Mouse (Mus musculus) left cerebral cortex, adult 9 months (tissue): Measurements from ENCODE around the gene Prr18.

Experiments
- DNase-seq, 2 experiments: peaks; one replicate each; pipeline ENCODE4 v3.0.0; 2022; ENCODE audit warnings: low spot score in 2 of 2

The Prr18 gene

DNA sequence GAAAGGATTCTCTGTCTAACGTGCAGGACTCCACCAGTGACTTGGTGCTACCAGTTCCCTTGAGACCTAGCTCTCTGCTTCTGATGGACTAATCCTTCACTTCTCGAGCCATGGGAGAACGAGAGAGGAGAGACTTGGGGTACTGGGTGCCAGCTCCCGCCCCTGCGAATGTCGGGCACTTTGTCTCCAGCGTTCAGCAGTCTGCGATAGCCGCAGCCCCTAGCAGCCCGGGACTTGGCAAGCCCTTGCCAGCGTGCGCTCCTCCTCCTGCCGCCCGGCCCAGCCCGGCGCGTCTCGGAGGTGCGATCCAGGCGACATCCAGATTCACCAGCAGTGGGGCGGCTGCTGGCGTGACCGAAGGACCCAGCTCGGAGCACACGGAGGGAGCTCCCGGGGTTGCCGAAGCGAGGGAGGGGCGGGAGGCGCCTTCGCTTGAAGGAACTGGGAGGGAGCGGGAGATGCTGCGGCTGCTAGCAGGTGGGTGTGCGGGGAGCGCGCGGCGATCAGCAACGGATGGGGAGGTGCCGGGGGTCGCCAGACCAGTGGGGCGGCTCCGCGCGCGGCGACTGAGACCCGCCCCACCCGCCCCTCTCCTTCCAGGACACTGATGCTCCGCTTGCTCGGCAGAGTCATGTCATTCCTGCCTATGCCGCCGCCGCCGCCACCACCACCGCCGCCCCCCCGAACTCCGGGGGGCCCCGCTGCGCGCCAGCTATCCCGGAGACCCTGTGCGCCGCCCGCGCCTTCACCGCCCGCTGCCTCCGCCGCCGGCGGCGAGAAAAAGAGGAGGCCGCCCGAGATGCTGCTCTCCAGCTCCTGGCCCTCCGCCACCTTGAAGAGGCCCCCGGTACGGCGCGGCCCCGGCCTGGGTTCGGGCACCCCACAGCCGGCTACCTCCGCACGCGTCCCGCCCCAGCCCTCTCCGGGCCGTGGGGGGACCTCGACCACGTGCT lies 3.4 kb downstream of the Prr18 start:
- DNase-seq, result no peak

DNA sequence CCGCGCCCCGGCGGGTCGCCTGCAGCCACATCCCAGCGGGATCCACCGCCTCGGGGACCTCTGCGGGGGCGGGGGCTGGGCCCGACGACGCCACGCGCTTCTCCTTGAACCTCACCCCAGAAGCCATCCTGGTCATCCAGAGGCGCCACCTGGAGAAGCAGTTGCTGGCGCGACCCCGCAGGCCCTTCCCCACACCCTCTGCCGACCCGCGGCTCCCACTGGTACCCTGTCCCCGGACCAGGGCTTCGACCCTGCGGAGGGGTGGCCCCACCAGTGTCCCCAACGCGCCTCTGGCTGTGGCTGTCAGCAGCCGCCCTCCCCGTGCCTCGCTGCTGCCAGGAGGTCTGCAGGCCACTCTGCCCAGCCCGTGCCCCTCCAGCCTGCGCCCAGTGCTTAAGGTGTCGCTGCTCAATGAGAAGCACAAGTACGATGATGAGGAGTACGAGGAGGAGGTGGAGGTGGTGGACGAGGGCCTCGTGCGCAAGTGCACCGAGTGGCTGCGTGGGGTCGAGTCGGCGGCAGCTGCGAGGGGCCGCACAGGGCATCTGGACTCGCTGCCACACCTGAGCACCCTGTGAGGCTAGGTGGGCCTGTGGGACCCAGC lies 4.2 kb downstream of the Prr18 start:
- DNase-seq, result no peak

DNA sequence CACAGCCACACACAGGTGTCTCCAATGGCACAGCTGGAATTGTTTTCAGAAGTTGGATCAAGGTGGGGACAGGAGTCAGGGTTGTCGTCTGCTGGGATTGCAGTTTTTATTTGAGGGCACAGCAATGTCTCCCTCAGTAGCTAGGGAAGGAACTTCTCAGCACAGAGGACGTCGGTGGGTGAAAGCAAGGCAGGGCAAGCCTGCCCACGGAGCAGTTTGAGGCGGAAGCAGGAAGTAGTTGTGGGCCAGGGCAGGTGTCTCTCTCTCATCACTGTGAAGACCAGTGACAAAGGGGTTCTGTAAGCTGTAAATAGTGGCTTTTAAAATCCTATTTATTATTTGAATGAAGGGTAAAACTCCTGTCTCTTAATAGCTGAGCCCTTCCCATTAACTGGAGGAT lies 5.4 kb downstream of the Prr18 start:
- no peak for DNase-seq

DNA sequence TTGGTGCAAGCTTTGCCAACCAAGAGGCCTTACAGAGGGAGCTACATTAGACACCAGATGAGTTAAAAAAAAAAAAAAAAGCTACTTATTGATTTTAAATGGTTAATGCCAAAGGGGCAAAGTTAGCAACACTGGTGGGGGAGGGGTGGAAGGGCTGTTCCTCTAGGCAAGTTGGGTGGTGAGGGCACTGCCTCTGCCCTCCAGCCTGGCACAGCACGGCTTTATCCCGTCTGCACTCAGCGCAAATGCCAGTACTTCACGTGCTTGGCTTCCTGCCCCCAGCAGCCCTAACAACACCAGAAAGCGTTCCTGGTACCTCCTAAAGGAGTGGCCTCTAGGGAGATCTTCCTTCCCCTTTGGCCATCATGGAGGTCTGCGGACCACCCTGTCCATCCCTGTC lies 6.2 kb downstream of the Prr18 start:
- no peak for DNase-seq

DNA sequence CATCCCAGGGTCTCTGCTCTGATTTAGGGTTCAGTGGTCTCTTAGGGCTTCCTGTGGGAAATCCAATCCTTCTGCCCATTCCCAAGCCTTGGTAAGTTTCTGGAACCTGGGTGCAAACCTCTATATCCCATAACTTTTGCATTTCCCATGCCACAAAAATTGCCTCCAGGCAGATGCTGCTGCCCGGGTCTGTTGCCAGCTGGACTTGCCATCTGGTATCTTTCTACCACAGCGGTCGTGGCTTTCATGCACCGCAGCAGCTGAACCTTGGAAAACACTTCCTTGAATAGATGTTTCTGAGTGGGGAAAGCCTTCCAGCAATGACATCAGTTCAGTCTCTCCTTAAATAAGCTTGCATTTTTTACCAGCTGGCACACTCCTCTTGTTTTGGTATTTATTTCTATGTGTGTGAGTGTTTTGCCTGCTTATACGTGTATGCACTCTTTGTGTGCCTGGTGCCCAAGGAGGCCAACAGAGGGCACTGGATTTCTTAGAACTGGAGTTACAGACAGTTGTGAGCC lies 10.6 kb downstream of the Prr18 start:
- no peak for DNase-seq

DNA sequence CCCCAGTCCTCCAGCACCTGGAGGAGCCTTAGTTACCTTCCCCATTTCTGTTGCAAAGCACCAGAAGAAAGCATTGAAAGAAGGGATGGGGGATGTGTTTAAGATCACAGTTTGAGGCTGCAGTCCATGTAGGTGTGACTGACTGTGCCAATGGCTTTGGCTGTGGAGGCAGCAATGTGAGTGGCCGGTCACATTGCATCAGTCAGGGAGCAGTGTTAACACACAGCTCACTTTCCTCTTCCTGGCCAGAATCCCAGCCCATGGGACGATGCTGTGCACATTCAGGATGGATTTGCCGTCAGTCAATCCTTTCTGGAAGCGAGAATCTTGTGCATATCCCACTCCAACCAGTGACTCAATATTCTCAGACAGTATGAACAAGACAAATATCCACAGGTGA lies 11.7 kb downstream of the Prr18 start:
- DNase-seq, result no peak

DNA sequence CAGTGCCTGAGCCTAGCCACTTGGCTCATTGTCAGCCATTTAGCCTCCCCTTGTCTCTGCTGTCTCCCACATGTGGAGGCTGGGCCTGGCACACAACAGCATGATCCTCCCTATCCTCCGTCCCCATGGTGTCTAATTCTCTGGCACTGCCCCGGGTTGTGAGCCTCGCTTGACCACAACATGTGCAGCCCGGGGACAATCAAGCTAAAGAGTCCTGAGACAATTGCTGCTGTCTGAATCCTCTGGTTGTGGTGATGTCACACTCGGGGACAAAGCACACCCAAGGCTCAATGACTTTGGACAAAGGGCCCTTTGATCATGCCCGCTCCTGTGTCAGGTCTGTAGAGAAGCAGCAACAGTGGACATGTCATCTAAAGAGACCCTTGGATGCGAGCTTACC lies 13.8 kb downstream of the Prr18 start:
- DNase-seq, result peak; percentile 67 to 71

DNA sequence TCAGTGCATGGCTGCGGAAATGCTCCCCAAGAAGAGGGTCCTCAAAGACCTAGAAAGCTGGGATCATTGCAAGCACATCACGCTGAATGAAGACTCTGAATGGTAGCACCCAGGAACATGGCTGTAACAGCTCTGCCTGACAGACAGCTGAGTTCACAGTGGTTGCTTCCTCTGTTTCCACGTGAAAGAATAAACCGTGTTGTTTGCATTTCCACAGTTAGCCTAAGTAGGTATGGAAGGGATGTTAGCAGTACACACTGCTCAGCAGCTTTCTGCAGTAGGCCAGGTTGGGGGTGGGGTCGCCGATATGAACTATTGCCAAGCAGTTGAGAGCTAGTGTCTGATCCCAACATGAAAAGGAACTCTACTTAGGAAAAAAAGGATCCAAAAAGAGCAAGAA lies 18.4 kb downstream of the Prr18 start, which contains the start of gene T2:
T2 (plus strand) TSS at position 301 of the 400 bp plus-strand sequence.
- no peak for DNase-seq

DNA sequence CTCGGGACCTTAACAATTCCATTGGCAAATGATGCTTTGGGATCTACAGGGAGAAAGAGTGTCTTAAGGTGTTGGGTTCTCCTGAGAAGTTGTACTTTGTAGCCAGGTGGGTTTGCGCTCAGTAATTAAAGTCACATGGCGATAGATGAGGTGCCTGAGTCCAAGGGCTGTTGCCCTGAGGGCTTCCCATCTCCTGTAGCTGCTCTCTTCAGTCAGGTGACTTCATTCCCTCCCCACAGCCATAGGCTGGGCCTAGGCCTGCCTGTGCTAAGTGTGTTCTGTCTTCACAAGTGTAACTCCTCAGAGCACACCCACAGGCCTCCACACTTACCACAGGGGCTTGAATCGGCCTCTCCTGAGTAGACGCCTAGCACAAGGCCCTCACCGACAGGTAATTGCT lies 20.2 kb downstream of the Prr18 start:
- DNase-seq, result no peak

DNA sequence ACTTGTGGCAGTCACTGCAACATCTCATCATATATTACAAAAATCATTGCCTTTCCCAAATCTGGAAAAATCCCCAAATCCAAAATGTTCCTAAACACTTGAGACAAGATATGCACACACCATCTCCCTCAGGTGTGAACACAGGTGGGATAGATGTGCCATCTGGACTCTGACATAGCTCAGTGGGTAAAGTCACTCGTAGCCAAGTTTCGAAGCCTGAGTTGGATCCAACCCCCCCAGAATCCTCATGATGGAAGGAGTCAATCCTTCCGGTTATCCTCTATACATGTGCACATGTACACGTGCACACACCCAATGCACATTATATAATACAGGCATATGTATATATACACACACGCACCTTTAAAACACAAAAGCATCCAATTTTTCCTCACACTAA lies 23.6 kb downstream of the Prr18 start:
- no peak for DNase-seq

DNA sequence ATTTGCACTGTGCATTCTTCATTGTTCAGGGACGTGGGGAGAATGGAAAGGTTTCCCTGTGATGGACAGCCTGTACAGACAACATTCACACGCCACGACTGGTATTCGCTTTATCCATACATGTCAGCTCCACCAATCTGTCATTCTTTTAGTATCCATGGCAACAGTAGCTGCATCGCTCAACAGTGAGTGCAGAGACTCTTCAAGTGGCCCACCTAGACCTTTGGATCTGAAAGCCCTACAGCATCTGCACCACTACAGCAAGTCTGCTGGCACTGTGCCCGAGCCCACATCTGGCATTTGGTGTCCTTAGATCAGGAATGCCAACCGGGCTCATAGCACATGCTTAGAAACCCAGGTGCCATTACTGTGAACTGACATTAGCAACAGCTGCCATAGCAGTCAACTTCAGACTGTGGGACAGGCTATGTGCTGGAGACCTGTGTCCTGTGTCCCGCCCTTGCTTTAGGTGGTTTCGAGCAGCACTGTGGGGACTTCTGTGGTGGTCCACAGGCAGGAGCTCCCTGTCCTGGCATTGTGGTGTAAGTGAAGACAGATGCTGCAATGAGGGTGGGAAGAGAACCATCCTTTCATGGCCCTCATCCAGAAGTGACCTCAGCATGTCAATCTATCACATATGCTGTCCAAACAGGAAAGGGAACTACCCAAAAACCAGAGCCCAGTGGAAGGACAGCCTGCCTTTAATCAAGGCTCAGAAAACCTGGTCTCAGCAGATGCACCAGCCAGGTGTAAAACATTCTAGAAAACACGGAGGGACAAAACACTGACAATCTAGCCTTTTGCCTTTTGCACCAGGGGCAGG lies 24.2 kb downstream of the Prr18 start:
- no peak for DNase-seq

DNA sequence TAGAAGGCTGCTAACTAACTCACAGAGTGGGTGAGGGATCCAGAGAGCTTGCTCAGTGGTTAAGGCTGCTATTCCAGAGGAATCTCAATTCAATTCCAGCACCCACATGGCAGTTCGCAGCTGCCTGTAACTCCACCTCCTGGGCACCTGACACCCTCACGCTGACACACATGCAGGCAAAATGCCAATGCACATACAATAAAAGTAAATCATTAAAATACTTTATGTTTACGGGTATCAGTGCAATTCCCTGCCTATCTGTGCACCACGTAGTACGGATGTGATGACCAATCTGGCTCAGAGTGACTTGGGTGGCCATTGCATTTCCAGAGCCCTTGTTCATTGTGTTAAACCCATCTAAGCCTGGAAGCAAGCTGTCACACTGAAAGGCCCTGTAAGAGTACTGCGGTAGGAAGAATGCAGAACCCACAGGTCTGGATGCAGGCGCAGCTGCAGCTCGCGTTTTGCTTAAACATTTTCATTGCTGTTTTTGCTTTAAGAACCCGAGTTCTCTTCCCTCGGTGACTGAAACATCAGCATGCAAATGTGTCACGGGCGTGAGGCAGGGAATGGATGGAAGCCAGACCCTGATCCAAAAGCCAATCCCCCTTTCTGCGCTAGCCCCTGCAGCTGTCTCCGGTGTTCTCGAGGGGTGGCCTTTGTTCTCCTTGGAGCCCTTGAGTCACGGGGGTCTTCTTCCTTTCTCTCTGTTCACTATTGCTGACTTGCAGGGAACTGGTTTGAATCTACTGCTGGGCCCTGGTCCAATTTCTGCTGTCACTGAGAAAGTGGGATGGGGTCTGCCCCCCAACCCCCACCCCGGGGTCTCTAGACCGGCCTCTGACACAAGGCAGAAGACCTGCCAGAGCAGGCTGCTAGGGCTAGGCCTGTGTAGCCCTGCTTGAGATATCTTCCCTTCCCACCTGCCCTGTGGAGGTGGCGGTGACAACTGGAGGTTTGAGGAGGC lies 30.5 kb downstream of the Prr18 start:
- peak; percentile 40 to 57 for DNase-seq

DNA sequence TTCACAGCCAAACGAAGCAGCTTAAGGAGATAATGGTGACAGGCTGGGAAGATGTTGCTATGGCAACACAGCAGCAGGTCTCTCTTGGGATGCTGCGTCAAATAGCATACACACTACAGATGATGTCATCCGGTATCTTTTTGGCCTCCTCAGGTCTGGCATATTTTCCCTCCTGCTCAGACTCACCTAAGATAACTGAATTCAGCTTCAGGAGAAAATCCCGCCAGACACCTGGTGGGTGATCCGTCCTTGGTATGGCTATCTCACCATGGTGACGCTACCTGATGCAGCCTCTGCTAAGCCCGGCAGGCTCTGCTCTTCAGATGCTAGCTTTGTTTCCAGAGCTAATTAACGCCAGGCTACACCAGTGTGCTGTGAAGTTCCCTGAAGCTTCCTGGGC lies 31.3 kb downstream of the Prr18 start:
- peak; percentile 78 to 80 for DNase-seq

DNA sequence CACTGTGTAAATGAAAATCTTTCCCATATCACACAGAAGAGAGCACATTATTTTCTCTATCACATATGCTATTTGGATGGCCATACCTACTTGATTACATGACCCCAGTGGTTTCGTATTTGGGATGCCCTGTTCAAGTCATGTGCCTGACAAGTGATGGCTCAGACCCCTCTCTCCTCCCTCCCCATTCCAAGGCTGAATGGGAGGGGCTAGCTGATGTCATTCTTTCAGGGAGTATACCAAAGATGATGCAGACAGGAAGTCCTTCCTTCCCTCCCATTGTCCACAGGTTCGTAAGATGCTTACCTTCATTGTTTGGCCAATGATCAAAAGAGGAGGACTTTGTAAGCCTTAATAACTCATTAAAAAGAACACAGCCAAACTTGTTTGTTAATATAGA lies 31.9 kb downstream of the Prr18 start:
- DNase-seq, result no peak

DNA sequence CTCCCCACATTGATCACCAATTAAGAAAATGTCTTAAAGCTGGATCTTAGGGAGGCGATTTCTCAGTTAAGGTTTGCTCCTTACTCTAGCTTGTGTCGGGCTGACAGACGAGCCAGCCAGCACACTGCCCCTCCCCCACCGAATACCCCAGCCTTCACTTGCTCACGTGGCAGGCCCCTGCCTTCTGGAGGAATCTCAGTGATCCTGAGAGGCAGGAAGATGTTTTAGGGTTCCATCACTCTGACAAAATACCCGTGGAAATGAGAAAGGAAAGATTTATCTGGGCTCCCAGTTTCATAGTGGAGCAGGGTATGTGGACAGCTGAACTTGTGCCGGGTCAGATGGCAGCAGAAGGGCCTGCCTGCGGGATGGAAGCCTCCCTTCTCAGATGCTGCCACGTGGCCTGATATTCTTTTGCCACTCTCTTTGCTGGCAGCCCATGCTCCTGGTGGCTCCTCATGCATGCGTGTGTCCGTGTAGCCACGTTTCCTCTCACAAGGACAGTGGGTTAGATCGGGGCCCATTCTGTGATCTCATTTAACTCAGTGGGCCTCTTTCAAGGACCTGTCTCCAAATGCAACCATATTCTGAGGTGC lies 33.5 kb downstream of the Prr18 start:
- DNase-seq, result no peak

DNA sequence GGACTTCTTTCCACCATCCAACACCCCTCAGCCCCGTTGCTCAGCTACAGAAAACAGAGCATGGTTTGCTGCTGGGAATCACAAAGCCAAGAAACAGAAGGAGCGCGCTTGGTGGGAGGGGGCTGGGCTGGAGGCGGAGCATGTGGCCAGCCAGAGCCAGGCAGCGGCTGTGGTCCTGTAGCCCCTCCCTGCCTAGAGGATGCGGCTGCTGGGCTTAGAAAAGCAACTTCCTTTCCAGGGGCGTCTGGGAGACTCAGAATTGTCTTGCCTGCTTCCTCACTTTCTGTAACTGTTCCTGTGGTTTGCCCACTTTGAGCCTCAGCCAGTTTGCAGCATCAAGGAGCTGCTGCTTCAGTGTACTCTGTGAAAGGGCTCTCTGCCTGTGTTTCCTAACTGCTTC lies 34.6 kb downstream of the Prr18 start:
- DNase-seq, result peak; percentile 58 to 78

DNA sequence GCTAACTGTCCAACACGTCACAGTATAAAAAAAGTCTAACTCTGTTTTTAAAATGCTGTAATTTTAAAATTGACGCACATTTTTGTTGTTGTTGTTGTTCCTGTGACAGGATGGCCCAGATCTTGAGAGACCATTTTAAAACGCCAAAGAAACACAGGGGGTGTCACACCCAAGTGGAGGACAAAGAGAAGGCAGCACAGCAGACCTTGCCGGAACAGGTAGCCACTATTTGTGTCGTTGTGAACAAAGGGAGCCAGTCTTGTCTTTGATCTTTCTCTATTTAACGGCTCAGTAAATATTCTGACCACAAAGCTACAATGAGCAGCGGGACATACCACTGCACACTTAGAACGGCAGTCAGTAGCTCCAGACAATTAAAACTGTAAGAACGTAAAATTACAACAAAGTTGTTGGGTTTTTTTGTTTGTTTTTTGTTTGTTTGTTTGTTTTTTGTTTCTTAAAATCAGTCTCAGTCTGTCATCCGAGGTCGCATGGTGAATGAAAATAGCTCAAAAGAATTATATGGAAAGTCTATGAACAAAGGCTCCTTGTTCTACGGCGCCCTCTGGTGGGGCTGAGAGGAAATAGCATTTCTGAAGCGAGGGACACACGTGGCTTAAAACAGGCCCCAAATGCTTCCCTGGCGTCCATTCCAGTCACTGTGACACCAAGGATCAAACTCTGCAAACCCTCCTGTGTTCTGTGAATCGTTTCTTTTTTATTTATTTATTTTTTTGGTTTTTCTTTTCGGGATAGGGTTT lies 35.2 kb downstream of the Prr18 start:
- DNase-seq, result peak; percentile 46 to 87

DNA sequence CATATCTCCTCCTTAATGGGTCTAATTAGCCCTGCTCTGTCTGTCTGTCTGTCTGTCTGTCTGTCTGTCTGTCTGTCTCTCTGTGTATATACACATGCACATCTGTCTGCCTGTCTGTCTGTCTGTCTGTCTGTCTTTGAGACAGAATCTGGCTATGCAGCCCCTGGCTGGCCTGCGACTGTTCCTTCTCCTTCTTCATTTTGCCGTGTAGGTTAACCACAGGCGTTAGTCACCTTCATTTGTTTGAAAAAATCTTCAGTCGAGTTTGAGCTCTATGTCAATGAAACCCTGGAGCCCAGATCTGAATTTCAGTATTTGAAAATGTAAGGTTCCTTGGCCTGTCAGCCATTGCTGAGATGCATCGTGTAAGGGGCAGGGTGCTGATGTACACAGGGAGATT lies 40.0 kb downstream of the Prr18 start:
- no peak for DNase-seq

DNA sequence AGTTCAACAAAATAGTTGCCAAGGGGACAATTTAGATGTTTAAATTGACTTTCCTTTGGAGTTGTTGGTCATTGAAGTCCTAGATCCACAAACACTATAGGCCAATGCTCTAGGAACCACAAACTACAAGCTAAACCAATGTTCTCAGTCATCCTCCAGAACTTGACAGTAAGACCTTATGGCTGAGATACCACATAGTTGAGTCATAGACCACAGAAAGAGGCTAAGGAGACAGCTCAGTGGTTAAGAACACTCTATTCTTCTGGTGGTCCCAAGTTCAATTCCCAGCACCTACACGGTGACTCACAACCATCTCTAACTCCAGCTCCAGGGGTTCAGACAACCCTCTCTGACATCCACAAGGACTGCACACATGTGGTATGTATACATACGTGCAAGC lies 48.2 kb downstream of the Prr18 start:
- no peak for DNase-seq

DNA sequence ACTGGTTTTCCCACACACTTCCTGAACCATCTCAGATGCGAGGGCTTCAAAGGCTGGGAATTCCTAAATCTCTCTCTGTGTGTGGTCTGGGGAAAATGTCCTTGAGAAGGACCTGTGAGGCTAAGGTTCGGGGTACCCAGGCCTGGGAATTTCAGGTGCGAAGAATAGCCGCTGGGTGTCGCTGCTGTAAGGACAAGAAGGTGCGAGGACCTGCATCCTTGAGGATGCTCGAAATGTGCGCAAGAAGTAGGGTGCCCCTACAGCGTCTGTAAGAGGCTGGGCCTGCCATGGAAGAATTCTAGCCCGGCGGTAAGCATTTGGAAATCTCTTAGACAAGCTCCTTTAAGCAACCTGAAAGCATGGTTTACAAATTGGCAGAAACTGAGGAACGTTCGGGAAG lies 51.2 kb downstream of the Prr18 start:
- DNase-seq, result peak in 1 of 2 experiments; percentile 66
